Mouse (Mus musculus) kidney, embryonic 14.5 days (tissue): Measurements from ENCODE around the gene Nr2f2. TPM values are rescaled to one million over a fixed set of nuclear protein-coding genes. Genes with fewer than 3 reads are reported as not detected.

ENCODE experiments used
- ATAC-seq: fragments of 200-750 bp; cut with Nextera tagmentation; 2 replicates; pipeline ENCODE4 v1.8.0; 2017; ENCODE audit warnings: moderate number of reproducible peaks, mild to moderate bottlenecking, moderate TSS enrichment, moderate library complexity; ENCODE audit not compliant: low FRiP score, low TSS enrichment
- H3K27ac ChIP-seq: fragments of 300-500 bp; sonication (generic); 2 replicates; pipeline ENCODE4 v1.5.1; 2014; ENCODE audit warnings: low read depth, mild to moderate bottlenecking, low read length, moderate library complexity, mixed read lengths
- H3K27me3 ChIP-seq: fragments of 300-500 bp; sonication (generic); 2 replicates; pipeline ENCODE4 v1.6.1; 2014; ENCODE audit warnings: mild to moderate bottlenecking, low read length; ENCODE audit not compliant: control insufficient read depth, insufficient read depth
- H3K36me3 ChIP-seq: fragments of 300-500 bp; sonication (generic); 2 replicates; pipeline ENCODE4 v1.6.1; 2014; ENCODE audit warnings: low read length, mixed read lengths; ENCODE audit not compliant: control insufficient read depth, insufficient read depth
- H3K4me1 ChIP-seq: fragments of 300-500 bp; sonication (generic); 2 replicates; pipeline ENCODE4 v1.6.1; 2014; ENCODE audit warnings: low read length, mixed read lengths; ENCODE audit not compliant: control insufficient read depth, insufficient read depth
- H3K4me2 ChIP-seq: fragments of 300-500 bp; sonication (generic); replicated peaks from 2 replicates; pipeline ENCODE4 v1.6.1; 2014; ENCODE audit warnings: low read depth, mild to moderate bottlenecking, low read length
- H3K4me3 ChIP-seq: fragments of 300-500 bp; sonication (generic); 2 replicates; pipeline ENCODE4 v1.5.1; 2014; ENCODE audit warnings: mild to moderate bottlenecking, low read length
- H3K9ac ChIP-seq: fragments of 300-500 bp; sonication (generic); 2 replicates; pipeline ENCODE4 v1.6.1; 2014; ENCODE audit warnings: low read depth, mild to moderate bottlenecking, low read length, moderate library complexity
- H3K9me3 ChIP-seq: fragments of 300-500 bp; sonication (generic); 2 replicates; pipeline ENCODE4 v1.6.1; 2016; ENCODE audit warnings: low read length; ENCODE audit not compliant: control insufficient read depth
- WGBS: fragments of 180-500 bp; shearing (Covaris S2); extraction: QIAGEN DNeasy Blood & Tissue Kit; methylation state at CpG from one replicate; pipeline ENCODE4 v1.1.7; 2014; 5-methylcytosine and 5-hydroxymethylcytosine counted together
- polyA plus RNA-seq: library from polyadenylated mRNA; unstranded; fragments of >200 nt; fragmentation: Nextera tagmentation; extraction: Ambion mirVana; gene quantifications from 2 replicates; pipeline ENCODE4 v1.2.1, GENCODE M21; 2014

The Nr2f2 gene
- polyA plus RNA-seq, 1 experiment from 2014 or later, result 310 TPM

- Histone ChIP-seq H3K9me3 (no peaks in the 10 kb centered on the region), H3K27ac (peak overlapping the region; percentile 100), H3K36me3 (peaks cover 60% of the 10 kb centered on the region), H3K9ac (peak overlapping the region; percentile 100), H3K4me2 (peak overlapping the region; percentile 82), H3K4me3 (peak overlapping the region; percentile 96), H3K4me1 (no peaks in the 10 kb centered on the region), H3K27me3 (no peaks in the 10 kb centered on the region)
- WGBS, result 9% methylated on average over 5 of the region's 5 CpGs
- ATAC-seq, result no peak
Measured at GRCm38 (mm10) chr7:70355691-70356568, 10.6 kb downstream of the Nr2f2 start.

GRCm38 (mm10) chr7:70355357-70355620, 11.2 kb downstream of the Nr2f2 start:
- peak overlapping the region; percentile 82 for H3K4me2 ChIP-seq
- no peak for ATAC-seq
- peak overlapping the region; percentile 96 for H3K4me3 ChIP-seq
- H3K9me3 ChIP-seq, result no peaks in the 10 kb centered on the region
- H3K4me1 ChIP-seq, result no peaks in the 10 kb centered on the region
- peak overlapping the region; percentile 100; the same call in 1 of the 2 replicates for H3K27ac ChIP-seq
- H3K27me3 ChIP-seq, result no peaks in the 10 kb centered on the region
- H3K9ac ChIP-seq, result peak overlapping the region; percentile 100
- 3% methylated on average over 2 of the region's 2 CpGs for WGBS
- H3K36me3 ChIP-seq, result peaks cover 63% of the 10 kb centered on the region

GRCm38 (mm10) chr7:70354606-70355356, 11.8 kb downstream of the Nr2f2 start:
- Histone ChIP-seq H3K9me3 (no peaks in the 10 kb centered on the region), H3K27me3 (no peaks in the 10 kb centered on the region), H3K4me3 (peak overlapping the region; percentile 96), H3K36me3 (peaks cover 68% of the 10 kb centered on the region), H3K27ac (peak overlapping the region; percentile 100), H3K9ac (peak overlapping the region; percentile 100), H3K4me1 (no peaks in the 10 kb centered on the region), H3K4me2 (peak overlapping the region; percentile 82)
- 11% methylated on average over 14 of the region's 14 CpGs for WGBS
- peak; percentile 6; the same call in 1 of the 2 replicates for ATAC-seq

- peak overlapping the region; percentile 95 for H3K9ac ChIP-seq
- peaks cover 13% of the 10 kb centered on the region for H3K4me1 ChIP-seq
- peak overlapping the region; percentile 98; the same call in 1 of the 2 replicates for H3K27ac ChIP-seq
- peak overlapping the region; percentile 71 for H3K4me3 ChIP-seq
- peak overlapping the region; percentile 78 for H3K4me2 ChIP-seq
- 10% methylated on average over 4 of the region's 4 CpGs for WGBS
- no peaks in the 10 kb centered on the region for H3K9me3 ChIP-seq
- peaks cover 67% of the 10 kb centered on the region for H3K36me3 ChIP-seq
- no peak for ATAC-seq
- H3K27me3 ChIP-seq, result no peaks in the 10 kb centered on the region
Measured at GRCm38 (mm10) chr7:70353151-70353550, 13.4 kb downstream of the Nr2f2 start.

GRCm38 (mm10) chr7:70352617-70353016, 13.9 kb downstream of the Nr2f2 start:
- no peak for ATAC-seq
- peak overlapping the region; percentile 98; the same call in 1 of the 2 replicates for H3K27ac ChIP-seq
- peak overlapping the region; percentile 71 for H3K4me3 ChIP-seq
- H3K9ac ChIP-seq, result peak overlapping the region; percentile 95
- H3K36me3 ChIP-seq, result peaks cover 63% of the 10 kb centered on the region
- peak overlapping the region; percentile 78 for H3K4me2 ChIP-seq
- peaks cover 18% of the 10 kb centered on the region for H3K4me1 ChIP-seq
- H3K27me3 ChIP-seq, result no peaks in the 10 kb centered on the region
- no peaks in the 10 kb centered on the region for H3K9me3 ChIP-seq
- 13% methylated on average over 3 of the region's 3 CpGs for WGBS

GRCm38 (mm10) chr7:70351981-70352560, 14.5 kb downstream of the Nr2f2 start:
- H3K4me1 ChIP-seq, result peaks cover 23% of the 10 kb centered on the region
- no peak for ATAC-seq
- 0% methylated on average over 1 of the region's 1 CpGs for WGBS

GRCm38 (mm10) chr7:70350781-70351551, 15.6 kb downstream of the Nr2f2 start:
- under 1% methylated on average over 51 of the region's 55 CpGs for WGBS
- ATAC-seq, result peak; percentile 43; the same call in 1 of the 2 replicates
- peaks cover 32% of the 10 kb centered on the region for H3K4me1 ChIP-seq
- peak overlapping the region; percentile 95 for H3K9ac ChIP-seq
- H3K27ac ChIP-seq, result peak overlapping the region; percentile 98
- H3K4me2 ChIP-seq, result peak overlapping the region; percentile 78
- H3K4me3 ChIP-seq, result peak overlapping the region; percentile 71
- no peaks in the 10 kb centered on the region for H3K27me3 ChIP-seq
- H3K36me3 ChIP-seq, result peaks cover 53% of the 10 kb centered on the region
- H3K9me3 ChIP-seq, result no peaks in the 10 kb centered on the region

More at GRCm38 (mm10) chr7:70351981-70352560, 14.5 kb downstream of the Nr2f2 start:
- H3K9ac ChIP-seq, result peak overlapping the region; percentile 95
- peak overlapping the region; percentile 98 for H3K27ac ChIP-seq
- H3K27me3 ChIP-seq, result no peaks in the 10 kb centered on the region
- peak overlapping the region; percentile 78 for H3K4me2 ChIP-seq
- no peaks in the 10 kb centered on the region for H3K9me3 ChIP-seq
- H3K36me3 ChIP-seq, result peaks cover 59% of the 10 kb centered on the region
- H3K4me3 ChIP-seq, result peak overlapping the region; percentile 71

GRCm38 (mm10) chr7:70349981-70350670, 16.4 kb downstream of the Nr2f2 start:
- Histone ChIP-seq H3K4me1 (peaks cover 40% of the 10 kb centered on the region), H3K4me2 (peak overlapping the region; percentile 78), H3K27ac (peak overlapping the region; percentile 98), H3K4me3 (peak overlapping the region; percentile 71), H3K27me3 (no peaks in the 10 kb centered on the region), H3K36me3 (peaks cover 47% of the 10 kb centered on the region), H3K9ac (peak overlapping the region; percentile 95), H3K9me3 (no peaks in the 10 kb centered on the region)
- 6% methylated on average over 20 of the region's 20 CpGs for WGBS
- ATAC-seq, result no peak
